Mouse (Mus musculus) adrenal gland, postnatal 36 days (tissue): ENCODE data around the gene Car10. TPM values are rescaled to one million over a fixed set of nuclear protein-coding genes. Genes with fewer than 3 reads are reported as not detected.
"Not testable (repeated sequence)": the region's sequence is repeated elsewhere in the genome, so short reads cannot be mapped to it uniquely, and the experiment has no call there.

Experiments used
- DNase-seq, 2 experiments: peaks; one replicate each; pipeline ENCODE4 v3.0.0; 2021; ENCODE audit warnings: mixed read lengths in 1 of 2
- total RNA-seq, 2 experiments: library from RNA; stranded (reverse); gene quantifications; 2 replicates each; pipeline ENCODE4 v1.2.3; 2021

Car10 gene
- total RNA-seq, 2 experiments from 2014 or later: 0.07 to 0.10 TPM

DNA sequence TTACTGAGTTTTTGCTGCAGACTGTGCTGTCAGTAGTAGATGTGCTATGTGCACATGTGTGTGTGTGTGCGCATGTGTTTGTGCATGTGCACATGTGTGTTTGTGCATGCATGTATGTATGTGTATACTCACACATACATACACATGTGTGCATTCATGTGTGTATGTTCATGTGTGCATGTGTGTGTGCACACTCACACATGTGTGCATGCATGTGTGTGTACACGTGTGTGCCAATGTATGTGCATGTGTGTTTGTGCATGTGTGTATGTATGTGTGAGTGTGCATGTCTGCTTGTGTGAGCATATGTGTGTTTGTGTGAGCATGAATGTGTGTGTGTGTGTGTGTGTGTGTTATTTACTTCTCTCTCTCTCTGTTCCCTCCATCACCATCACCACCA, 298.5 kb downstream of the Car10 start:
- no peak for DNase-seq

- DNase-seq: not testable (repeated sequence)
These were observed 303.3 kb downstream of the Car10 start for GRCm38 (mm10) chr11:93401167-93401566.

- DNase-seq: no peak
These were observed 310.2 kb downstream of the Car10 start for GRCm38 (mm10) chr11:93407981-93408380.

DNA sequence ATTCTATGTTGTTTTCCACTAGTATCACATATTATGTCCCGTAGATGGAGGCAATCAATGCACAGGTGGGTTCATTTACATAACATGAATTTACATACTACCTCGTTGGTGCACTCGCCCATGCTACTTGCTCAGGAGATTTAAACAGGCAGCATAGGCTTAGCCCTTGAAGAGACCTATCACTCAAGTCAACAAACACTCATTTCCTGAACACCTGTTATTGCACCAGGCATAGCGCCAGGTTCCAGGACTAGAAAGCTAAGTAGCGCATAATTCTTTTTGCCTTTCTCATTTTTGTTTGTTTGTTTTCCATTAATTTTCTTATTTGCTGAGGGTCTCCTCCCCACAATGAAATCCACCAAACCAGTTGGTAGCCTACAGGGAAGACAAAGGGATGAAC, 333.7 kb downstream of the Car10 start:
- no peak for DNase-seq

GRCm38 (mm10) chr11:93434997-93435915, 337.4 kb downstream of the Car10 start:
- no peak for DNase-seq

GRCm38 (mm10) chr11:93436892-93437291, 339.1 kb downstream of the Car10 start:
- DNase-seq: no peak

DNA sequence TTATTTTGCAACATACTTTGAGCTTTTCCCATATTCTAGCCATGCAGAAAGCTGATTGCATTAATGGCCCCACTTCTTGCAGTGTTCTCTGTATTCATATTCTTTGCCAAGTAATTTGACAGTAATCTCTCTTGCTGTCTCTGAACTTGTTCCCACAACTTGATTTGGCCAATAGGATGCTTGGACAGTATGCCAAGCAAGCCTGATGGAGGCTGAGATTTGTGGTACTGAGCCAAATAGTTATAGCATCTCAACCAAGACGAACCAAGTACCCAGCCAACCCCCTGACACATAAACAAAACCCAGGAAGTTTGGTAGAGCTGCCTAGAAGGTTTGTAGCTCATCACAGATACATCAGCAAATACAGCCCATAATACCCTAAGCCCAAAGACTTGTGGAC, 342.6 kb downstream of the Car10 start:
- no peak for DNase-seq

- no peak for DNase-seq
These were observed 345.9 kb downstream of the Car10 start for GRCm38 (mm10) chr11:93443777-93444176.

GRCm38 (mm10) chr11:93444741-93445140, 346.9 kb downstream of the Car10 start:
- no peak for DNase-seq

DNA sequence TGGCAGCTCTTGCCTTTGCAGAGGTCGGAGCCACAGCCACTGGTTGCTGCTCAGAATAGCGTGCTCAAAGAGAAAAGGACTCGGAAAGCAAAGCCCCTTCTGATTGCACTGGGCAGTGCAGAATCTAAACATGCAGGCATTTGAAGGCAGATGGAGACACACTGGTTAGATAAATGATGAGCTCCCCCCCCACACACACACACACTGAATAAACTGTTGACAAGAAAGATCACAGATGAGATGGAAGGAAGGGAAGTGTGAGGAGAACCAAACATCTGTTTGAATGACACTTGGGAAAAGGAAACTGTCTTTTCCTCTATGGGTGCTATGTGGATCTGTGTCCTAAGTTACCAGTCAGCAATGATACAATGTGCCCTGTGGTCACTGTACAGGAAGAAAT, 349.7 kb downstream of the Car10 start:
- no peak for DNase-seq

DNA sequence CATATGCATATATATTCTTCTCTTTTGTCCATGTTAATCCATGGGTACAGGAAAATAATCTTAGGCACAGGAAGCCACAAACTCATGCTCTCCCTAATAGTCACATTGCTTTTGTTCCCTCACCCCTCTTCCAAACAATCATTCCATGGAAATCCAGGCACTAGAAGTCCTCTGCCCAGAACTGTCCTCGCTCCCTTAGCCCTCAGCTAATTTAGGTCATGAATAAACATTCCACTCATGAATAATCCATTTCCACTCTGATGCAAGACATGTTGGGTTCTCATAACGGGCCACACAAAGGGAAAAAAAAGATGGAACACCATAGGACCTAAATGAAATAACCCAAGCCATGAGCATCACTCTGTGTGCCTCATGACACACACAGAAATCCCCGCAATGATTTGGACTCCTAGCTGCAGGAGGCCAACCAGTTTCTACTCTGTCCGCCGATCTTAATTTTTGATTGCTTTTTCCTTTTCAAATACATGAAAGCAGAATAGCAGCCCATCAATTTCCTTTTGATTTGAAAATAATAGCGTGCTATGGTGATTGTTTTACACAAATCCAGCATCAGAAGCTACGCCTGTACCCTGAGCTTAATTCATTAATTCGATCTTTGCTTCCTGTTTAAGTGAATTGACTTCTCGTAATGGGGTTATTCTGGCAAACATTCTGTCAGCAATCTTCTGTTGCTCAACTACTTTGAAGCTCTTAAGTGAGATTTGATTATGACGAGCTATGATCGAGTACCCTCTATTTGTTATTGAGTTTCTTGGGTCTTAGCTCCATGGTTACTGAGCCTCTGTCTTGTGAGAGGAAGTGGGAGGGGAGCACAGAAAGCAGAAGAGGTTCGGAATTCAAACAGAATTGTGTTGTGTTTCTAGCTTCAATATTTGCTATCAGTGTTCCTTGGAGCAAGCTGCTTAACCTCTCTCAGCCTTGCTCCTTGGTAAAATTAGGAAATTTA, 350.7 kb downstream of the Car10 start:
- DNase-seq: no peak

GRCm38 (mm10) chr11:93450535-93450934, 352.7 kb downstream of the Car10 start:
- no peak for DNase-seq

GRCm38 (mm10) chr11:93466221-93466620, 368.4 kb downstream of the Car10 start:
- no peak for DNase-seq

GRCm38 (mm10) chr11:93467711-93468110, 369.9 kb downstream of the Car10 start:
- DNase-seq: no peak

- no peak for DNase-seq
These were observed 372.9 kb downstream of the Car10 start for GRCm38 (mm10) chr11:93470771-93471170.

- DNase-seq: peak; percentile 61 to 69
These were observed 373.8 kb downstream of the Car10 start for GRCm38 (mm10) chr11:93471573-93472179.

DNA sequence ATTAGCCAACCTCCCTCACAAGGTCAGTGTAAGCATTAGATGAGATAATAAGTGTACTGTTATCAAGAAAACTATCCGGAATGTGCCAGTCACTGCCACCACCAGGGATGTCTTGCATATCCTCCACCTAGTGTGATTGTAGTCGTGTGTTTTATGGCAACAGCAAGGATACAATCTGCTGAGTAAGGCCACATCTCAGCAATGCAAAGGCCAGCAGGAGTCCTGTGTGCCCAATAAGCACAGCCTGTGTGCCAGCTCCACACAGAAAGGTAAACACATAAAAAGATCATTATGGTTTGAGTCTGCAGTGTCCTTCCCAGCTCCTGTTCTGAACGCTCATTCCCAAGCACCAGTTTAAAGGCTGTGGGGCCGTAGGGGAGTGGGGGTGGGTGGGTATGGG, 386.8 kb downstream of the Car10 start:
- DNase-seq: no peak

DNA sequence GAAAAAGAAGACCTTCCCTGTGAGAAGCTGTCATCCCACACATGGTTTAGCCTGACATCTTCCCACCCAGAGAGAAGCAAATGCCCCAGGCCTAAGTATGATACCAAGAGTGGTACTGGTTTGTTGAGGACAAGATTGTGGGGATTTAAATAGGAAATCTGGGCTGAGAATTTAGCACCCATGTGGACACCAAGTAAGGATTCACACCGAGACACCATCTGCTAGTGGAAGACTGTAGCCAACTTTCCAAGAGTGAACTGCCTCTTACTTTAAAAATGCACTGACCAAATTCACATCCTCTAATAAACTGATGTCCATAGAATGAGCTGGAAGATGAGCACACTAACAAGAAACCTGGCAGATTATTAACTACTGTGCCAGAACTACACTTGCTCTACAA, 389.2 kb downstream of the Car10 start:
- no peak for DNase-seq

GRCm38 (mm10) chr11:93487913-93488604, 390.2 kb downstream of the Car10 start:
- DNase-seq: no peak

DNA sequence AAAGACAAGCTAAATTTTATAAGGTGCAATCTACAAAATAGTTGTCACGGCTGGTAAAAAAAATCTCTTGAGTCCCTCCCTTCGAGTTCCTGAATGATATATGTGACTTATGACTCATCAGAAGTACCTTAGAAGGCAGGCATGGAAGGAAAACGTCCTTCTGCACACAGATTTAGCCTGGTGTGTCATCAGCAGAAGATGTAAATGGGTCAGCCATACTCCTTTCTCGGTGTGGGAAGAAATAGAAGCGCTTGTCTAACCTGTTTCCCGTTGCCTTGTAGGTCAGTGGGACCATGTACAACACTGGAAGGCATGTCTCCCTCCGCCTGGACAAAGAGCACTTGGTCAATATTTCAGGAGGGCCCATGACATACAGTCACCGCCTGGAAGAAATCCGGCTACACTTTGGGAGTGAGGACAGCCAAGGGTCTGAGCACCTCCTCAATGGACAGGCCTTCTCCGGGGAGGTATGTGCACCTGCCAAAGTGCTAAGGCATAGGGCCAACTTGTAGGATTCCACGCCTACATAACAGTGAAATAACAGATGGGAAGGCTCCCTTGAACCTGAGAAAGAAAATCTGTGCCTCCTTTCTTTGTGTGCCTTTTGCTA, 392.5 kb downstream of the Car10 start:
- no peak for DNase-seq

DNA sequence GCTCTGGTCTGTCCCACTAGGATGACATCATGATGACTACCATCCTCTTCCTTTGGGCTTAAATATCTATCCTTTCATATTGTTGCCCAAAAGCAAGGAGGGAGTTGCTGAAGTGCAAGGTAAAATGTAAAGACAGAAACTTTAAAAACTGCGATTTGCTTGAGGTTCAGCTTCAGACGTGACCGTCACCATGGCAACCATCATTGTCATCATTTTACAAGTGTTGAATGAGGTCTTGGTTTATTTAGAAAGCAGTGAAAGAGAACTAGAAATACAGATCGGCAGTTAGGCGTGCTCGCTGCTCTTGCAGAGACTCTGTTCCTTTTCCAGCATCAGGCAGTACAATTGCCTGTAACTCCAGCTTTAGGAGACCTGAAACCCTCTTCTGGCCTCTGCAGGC, 400.1 kb downstream of the Car10 start:
- no peak for DNase-seq
